In the genomic region with DNA sequence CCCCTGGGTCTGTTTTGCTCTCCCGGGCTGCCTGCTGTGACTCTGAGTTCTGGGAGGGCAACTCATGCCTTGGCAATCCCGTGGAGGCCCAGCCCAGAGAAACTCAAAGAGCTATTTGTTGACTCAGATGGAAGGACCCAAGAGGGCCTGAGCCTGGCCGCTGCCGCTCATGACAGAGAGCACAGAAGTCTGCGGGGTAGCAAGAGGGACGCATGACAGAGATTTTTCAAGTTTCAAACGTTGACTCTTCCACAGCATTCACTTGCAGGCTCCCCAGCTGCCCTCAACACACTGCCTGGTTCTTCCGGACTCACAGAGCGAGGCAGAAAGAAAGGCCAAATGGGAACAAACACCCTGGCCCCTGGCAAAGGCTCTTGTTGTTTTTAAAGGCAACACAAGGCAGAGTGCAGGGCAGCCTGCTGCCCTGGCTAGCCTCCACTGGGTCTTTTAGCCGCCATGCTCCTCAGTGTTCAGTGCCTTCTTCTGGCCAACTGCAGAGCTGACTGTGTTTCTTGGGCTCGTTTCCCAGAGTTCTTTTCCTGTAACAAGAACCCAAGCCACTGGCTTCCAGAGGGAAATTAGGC, we compare ENCODE assay signal across 9 mouse cellular contexts.
DNase-seq lines count a peak whose midpoint lies in the region; ATAC-seq and TF ChIP-seq lines count a peak whose summit lies in the region.
"Had no signal": no experiment of that assay in that cellular context is flagged by ENCODE, and none has a peak within 500 bp of the region (broad histone marks: within the 10 kb centered on the region; RNA-seq: fewer than 3 reads in every experiment).

No protein-coding gene starts in this region.

- H3K9ac ChIP-seq in forebrain, postnatal 0 days: no peak overlapping the region
- no peak overlapping the region for H3K9ac ChIP-seq in forebrain, embryonic 11.5 days (ENCODE audit: low read length)
- no peak overlapping the region for H3K9ac ChIP-seq in kidney, embryonic 15.5 days
- no peak overlapping the region for H3K9ac ChIP-seq in limb, embryonic 14.5 days (ENCODE audit: low read depth, low read length, severe bottlenecking)

- TF ChIP-seq CTCF in forebrain, postnatal 0 days (IDR thresholded peaks at IDR 0.05; ENCODE audit: low read depth): no peak

- no peaks in the 10 kb centered on the region for H3K4me1 ChIP-seq in forebrain, postnatal 0 days (ENCODE audit: insufficient read depth)
- 0 out of 2 replicates have a peak, but pooled peaks cover 2% of the 10 kb centered on the region for H3K4me1 ChIP-seq in forebrain, embryonic 11.5 days (replicated peaks; ENCODE audit: control insufficient read depth, insufficient read depth, low read length)
- H3K4me1 ChIP-seq in kidney, embryonic 15.5 days: peaks cover 44% of the 10 kb centered on the region
- peaks cover 17% of the 10 kb centered on the region for H3K4me1 ChIP-seq in limb, embryonic 14.5 days (ENCODE audit: control insufficient read depth, insufficient read depth, low read length)
- H3K4me1 ChIP-seq: megakaryocyte, embryonic 14.5 days had no signal

- no peaks in the 10 kb centered on the region for H3K9me3 ChIP-seq in forebrain, postnatal 0 days (ENCODE audit: low read length)
- H3K9me3 ChIP-seq in forebrain, embryonic 11.5 days (ENCODE audit: control insufficient read depth, low read length): no peaks in the 10 kb centered on the region
- no peaks in the 10 kb centered on the region for H3K9me3 ChIP-seq in kidney, embryonic 15.5 days (replicated peaks)
- no peaks in the 10 kb centered on the region for H3K9me3 ChIP-seq in limb, embryonic 14.5 days (ENCODE audit: control insufficient read depth, low read length)
- H3K9me3 ChIP-seq: megakaryocyte, embryonic 14.5 days had no signal

- no peaks in the 10 kb centered on the region for H3K27me3 ChIP-seq in forebrain, postnatal 0 days (ENCODE audit: insufficient read depth, low read length)
- H3K27me3 ChIP-seq in forebrain, embryonic 11.5 days (ENCODE audit: control insufficient read depth, insufficient read depth, low read length): no peaks in the 10 kb centered on the region
- peaks cover 5% of the 10 kb centered on the region for H3K27me3 ChIP-seq in kidney, embryonic 15.5 days
- no peaks in the 10 kb centered on the region for H3K27me3 ChIP-seq in limb, embryonic 14.5 days (ENCODE audit: control insufficient read depth, insufficient read depth, low read length)

- no peak overlapping the region for H3K27ac ChIP-seq in forebrain, postnatal 0 days (ENCODE audit: low read depth, low read length)
- no peak overlapping the region for H3K27ac ChIP-seq in forebrain, embryonic 11.5 days (ENCODE audit: low read depth, low read length)
- H3K27ac ChIP-seq in kidney, embryonic 15.5 days: peak overlapping the region; percentile 78
- peak overlapping the region; percentile 29 for H3K27ac ChIP-seq in limb, embryonic 14.5 days (replicated peaks; ENCODE audit: low read depth, low read length)

- no peak overlapping the region for H3K4me2 ChIP-seq in forebrain, postnatal 0 days (ENCODE audit: low read depth)
- H3K4me2 ChIP-seq in forebrain, embryonic 11.5 days (ENCODE audit: low read depth, low read length, severe bottlenecking): no peak overlapping the region
- no peak overlapping the region; the same call in 1 of the 2 replicates for H3K4me2 ChIP-seq in kidney, embryonic 15.5 days
- no peak overlapping the region for H3K4me2 ChIP-seq in limb, embryonic 14.5 days (replicated peaks; ENCODE audit: low read depth, low read length, severe bottlenecking)

- 46% methylated on average over 11 of the region's 11 CpGs for WGBS in forebrain, postnatal 0 days
- 44% methylated on average over 11 of the region's 11 CpGs for WGBS in forebrain, embryonic 11.5 days
- WGBS in kidney, embryonic 15.5 days: 24% methylated on average over 11 of the region's 11 CpGs
- 49% methylated on average over 11 of the region's 11 CpGs for WGBS in limb, embryonic 14.5 days

- TF ChIP-seq POLR2A in limb, embryonic 14.5 days (IDR thresholded peaks at IDR 0.05; ENCODE audit: borderline replicate concordance, extremely low read depth, insufficient read depth, insufficient read length): no peak

- no peaks in the 10 kb centered on the region for H3K36me3 ChIP-seq in forebrain, postnatal 0 days (ENCODE audit: insufficient read depth)
- no peaks in the 10 kb centered on the region for H3K36me3 ChIP-seq in forebrain, embryonic 11.5 days (ENCODE audit: control insufficient read depth, insufficient read depth, low read length)
- no peaks in the 10 kb centered on the region for H3K36me3 ChIP-seq in kidney, embryonic 15.5 days
- no peaks in the 10 kb centered on the region for H3K36me3 ChIP-seq in limb, embryonic 14.5 days (ENCODE audit: control insufficient read depth, insufficient read depth, low read length)

- H3K4me3 ChIP-seq in forebrain, postnatal 0 days (ENCODE audit: low read depth, low read length): no peak overlapping the region
- H3K4me3 ChIP-seq in forebrain, embryonic 11.5 days (ENCODE audit: low read depth, low read length): no peak overlapping the region
- H3K4me3 ChIP-seq in kidney, embryonic 15.5 days (replicated peaks): no peak overlapping the region
- no peak overlapping the region for H3K4me3 ChIP-seq in limb, embryonic 14.5 days (replicated peaks; ENCODE audit: low read length)
- H3K4me3 ChIP-seq: megakaryocyte, embryonic 14.5 days had no signal

- DNase-seq in forebrain, postnatal 0 days: peak; percentile 27
- no peak for DNase-seq in forebrain, embryonic 11.5 days (ENCODE audit: low spot score)
- peak; percentile 33 to 36 for DNase-seq in cerebellum, adult 18-20 months
- peak; percentile 67 for DNase-seq in gastrocnemius, postnatal 25 days
- peak; percentile 25 for DNase-seq in limb, embryonic 14.5 days (ENCODE audit: low spot score)
- DNase-seq in thymus, postnatal 14 days: no peak

- ATAC-seq in forebrain, postnatal 0 days: peak; percentile 77
- ATAC-seq in forebrain, embryonic 11.5 days (replicated peaks; ENCODE audit: low FRiP score): no peak
- peak; percentile 71 for ATAC-seq in kidney, embryonic 15.5 days (replicated peaks; ENCODE audit: low FRiP score)
- no peak for ATAC-seq in limb, embryonic 14.5 days (ENCODE audit: low FRiP score, low read depth)
- no peak for ATAC-seq in megakaryocyte progenitor cell, adult 5-6 weeks (replicated peaks; ENCODE audit: poor library complexity)

Comparison
In these comparisons a context has a peak if more than half of its experiments do, and no peak if none do; other contexts are left out.
1. ATAC-seq: peak in forebrain, postnatal 0 days (single experiment) and kidney, embryonic 15.5 days (single experiment); none in forebrain, embryonic 11.5 days (single experiment), limb, embryonic 14.5 days (single experiment) and megakaryocyte progenitor cell, adult 5-6 weeks (single experiment).
2. DNase-seq: peak in forebrain, postnatal 0 days (single experiment), cerebellum, adult 18-20 months (2 of 2), gastrocnemius, postnatal 25 days (single experiment) and limb, embryonic 14.5 days (single experiment); none in forebrain, embryonic 11.5 days (single experiment) and thymus, postnatal 14 days (single experiment).
3. H3K27ac ChIP-seq: peak in kidney, embryonic 15.5 days (single experiment) and limb, embryonic 14.5 days (single experiment); none in forebrain, postnatal 0 days (single experiment) and forebrain, embryonic 11.5 days (single experiment).